Mouse (Mus musculus) layer of hippocampus, postnatal 25 days (tissue): ENCODE measurements around the gene Mrps27. TPM values are rescaled to one million over a fixed set of nuclear protein-coding genes. Genes with fewer than 3 reads are reported as not detected.
"Not testable (repeated sequence)": the region's sequence is repeated elsewhere in the genome, so short reads cannot be mapped to it uniquely, and the experiment has no call there.

Experiments used
- DNase-seq, 2 experiments: peaks; one replicate each; pipeline ENCODE4 v3.0.0; 2022; ENCODE audit warnings: mixed read lengths in 2 of 2, low spot score in 1 of 2; ENCODE audit errors: extremely low spot score in 1 of 2
- total RNA-seq, 2 experiments: library from RNA; stranded (reverse); gene quantifications; 2 replicates each; pipeline ENCODE4 v1.2.3; 2021

Mrps27 gene
- total RNA-seq = 10 to 100 TPM; 26.5 to 28.4 TPM

DNA sequence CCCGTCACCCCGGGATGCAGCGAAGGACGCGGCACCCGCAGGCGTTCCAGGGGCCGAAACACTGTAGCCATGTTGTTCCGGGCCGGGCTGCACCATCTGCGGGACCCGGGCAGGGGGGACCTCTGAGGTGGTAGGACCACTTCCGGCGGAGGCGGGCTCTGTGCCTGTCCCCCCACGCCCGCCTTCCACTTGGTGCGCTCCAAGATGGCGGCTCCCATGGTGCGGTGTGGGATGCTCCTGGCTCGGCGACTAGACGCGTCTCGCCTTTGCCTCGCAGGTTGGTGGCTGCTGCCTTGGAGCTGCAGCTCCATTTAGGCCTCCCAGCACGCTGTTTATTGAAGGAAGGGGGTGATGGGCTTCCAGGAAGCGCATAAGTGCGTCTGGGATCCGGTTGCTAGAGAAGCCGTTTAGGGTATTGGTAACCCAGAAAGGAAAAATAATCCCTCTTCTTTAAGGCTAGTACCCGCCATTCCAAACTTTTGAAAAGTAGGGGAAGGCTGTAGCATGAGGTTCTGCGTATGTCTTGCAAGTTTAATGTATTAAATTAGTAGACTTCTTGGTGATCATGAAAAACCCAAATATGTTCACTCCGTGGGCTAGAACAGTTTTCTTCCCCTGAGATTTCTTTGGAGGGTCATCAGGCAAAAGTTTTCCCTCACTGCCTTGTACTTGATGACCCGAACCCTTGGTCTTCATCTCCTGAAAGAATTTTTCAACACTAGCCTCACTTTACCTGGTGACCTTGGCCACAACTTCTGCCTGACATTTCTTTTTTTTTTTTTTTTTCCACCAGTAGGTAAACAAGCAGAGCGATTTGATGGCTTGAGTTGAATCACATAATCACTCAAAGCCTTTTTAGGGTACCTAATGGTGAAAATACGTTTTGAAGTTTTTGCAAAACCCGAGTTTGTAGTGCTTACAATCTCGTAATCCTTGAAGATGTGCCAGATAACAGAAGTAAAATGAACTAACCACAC lies at the start of gene Mrps27, which contains the start of gene Ptcd2:
Gene Mrps27 (plus strand): TSS at position 188 of the 977 bp plus-strand sequence.
Gene Ptcd2 (minus strand): TSS at position 107 of the 977 bp plus-strand sequence.
- peak; percentile 97 to 98 for DNase-seq

DNA sequence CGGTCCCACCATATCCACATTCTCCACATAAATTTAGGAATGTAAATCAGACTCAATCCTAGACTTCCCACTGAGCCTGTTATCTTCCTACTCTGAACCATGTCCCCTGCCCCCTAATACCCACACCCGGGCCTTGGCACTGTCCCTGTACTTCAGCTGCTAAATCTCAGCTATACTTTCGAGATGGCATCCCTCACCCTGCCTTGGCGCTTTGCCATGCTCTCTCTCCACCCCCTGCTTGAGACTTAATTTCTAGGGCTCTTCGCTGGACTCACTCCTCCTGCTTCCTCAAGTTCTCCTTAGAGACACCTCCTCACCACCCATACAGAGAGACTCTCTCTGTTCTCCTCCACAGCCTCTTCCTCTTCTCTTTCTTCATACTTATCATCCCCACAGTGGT lies 44.7 kb upstream of the Mrps27 start:
- DNase-seq = no peak

DNA sequence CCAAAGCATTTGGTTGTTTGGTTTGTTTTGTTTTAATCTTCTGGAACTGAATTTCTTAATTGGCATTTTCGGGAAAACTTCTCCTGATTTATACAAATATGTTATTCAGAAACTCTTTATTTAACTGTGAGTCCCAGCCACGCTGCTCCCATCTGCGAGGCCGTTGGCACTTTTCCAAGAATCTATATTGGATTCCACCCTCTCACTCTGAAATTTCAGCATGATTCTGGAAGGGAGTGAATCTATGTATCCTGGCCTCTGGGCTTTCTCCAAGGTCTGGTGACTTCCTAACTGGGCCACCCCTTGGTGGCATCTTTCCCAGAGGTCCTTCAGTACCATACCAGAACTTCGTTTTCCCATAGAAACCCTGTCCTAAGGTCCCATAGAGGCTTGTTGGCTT lies 40.7 kb upstream of the Mrps27 start:
- DNase-seq = peak in 1 of 2 experiments; percentile 28

DNA sequence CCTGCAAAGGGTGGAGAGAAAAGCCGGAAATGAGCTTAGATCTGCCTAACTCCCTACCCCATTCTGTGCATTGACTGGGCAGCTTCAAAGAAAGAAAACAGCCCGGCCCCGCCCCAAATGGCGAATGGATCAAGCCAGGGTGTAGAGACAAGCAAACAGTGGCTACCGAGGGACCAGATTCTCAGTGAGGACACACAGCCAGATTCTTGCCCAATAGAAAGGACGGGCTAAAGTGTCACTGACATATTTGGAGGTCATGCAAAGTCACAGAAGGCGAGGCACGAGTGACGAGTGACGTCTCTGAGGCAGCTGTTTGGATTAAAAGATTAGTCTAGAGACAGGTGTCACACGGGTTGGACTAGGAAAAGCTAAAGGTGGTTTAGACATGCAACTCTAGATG lies 40.2 kb upstream of the Mrps27 start:
- no peak for DNase-seq

DNA sequence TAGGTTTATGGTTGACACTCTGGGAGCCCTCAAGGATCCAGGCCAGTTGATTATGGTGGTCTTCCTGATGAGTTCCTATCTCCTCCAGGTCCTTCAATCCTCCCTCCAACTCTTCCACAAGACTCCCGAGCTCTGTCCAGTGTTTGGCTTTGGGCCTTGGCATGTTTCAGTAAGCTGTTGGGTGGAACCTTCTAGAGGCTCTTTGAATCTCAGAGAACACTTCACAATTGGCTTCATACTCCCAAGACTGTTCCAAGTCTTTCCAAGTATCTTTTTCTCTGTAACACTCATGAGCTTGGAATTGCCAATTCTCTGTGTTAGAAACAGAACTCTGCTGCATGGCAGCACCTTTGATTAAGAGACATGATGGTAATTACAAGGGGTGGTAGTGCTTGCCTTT lies 39.4 kb upstream of the Mrps27 start:
- no peak for DNase-seq

DNA sequence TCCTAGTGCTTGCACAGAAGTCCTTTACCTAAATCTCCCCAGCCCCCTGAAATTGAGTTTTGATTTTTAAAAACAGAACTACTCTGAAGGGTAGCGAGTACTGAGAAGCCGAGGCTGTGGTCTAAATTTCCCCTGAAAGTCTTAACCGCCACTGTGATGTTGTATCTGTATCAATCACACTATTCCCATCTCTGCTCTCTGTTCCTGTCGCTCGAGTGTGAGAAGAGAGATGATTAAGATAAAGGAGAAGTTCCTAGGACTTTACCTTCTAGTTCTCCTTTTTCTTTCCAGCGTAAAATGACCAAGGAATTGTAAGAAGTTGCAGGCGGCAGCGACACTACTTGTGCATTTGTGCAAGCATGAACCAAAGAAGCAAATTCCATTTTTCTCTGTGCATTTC lies 38.4 kb upstream of the Mrps27 start:
- no peak for DNase-seq

DNA sequence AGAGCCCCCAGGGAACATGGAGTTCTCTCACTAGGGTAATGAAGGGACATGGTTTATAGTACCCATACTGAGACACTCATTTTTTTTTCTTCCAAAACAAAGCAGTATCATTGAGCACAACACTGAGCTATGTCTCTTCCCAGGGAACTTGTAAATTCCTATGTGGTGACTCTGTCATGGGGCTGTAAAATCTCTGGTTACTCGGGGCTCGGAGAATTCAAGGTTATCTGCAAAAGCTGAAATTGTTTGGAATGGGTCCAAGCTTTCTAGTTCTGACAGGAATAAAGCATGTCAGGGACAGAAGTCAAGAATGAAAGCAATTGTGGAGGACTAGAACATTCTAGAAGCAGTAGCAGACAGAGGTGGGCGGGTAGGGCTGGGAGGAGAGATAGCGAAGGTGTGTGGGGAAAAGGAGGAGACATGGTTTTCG lies 36.6 kb upstream of the Mrps27 start:
- no peak for DNase-seq

DNA sequence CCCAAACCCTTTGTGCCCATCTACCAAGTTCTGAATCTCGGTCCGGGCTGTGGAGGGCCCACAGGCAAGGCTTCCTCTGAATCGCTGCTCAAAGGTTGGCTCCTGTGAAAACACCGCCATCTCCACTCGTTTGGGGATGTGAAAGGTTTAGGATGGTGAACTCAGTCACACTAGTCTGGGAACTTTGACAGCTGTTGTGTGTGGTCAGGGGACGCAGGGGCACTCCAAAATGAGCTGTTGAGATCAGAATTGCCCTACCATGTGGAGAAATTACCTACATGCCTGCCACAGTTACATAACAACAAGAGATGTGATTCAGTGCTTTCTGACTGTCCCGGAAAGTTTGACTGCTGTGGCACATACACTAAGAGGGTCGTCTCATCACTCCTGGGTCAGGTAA lies 36.2 kb upstream of the Mrps27 start:
- no peak for DNase-seq

DNA sequence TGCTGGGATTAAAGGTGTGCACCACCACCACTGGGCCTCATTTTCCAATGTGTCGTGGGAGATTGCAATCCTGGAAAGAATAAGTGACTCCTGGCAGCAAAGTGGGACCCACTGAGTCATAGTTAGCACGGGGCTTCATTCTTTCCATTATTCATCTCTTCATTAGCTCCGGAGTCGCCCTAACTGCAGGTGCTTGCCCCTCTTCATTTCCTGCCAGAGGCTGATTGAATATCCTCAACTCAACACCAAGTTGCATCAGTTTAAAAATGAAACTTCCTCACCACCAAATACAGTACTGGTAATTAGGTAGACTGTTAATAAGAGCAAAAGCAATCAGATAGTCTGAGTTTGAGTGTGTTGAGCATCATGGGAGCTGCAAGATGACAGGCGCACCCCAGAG lies 30.5 kb upstream of the Mrps27 start:
- no peak for DNase-seq

DNA sequence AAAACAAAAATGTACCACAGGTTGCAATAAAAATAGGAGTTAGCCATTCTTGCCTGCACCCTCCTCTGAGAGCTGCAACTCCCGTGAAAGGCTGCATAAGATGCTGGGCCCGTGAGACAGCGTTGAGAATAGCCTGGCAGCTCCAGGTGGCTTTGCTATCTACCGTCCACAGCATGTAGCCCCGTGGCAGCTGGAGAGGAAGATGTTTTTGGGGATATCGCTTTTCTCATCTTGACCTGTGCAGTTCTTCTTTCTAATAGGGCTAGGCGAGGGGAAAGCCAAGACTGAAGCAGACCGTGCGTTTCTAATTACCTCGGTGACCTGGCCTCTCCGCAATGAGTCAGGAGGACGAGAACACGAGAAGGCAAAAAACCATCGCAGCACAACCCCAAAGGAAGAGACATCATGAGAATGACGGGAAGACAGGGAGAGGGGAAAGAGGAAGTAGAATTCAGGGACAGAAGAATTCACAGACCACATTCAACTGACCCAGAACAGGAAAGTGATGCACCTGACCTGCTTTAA lies 29.9 kb upstream of the Mrps27 start:
- DNase-seq = no peak

DNA sequence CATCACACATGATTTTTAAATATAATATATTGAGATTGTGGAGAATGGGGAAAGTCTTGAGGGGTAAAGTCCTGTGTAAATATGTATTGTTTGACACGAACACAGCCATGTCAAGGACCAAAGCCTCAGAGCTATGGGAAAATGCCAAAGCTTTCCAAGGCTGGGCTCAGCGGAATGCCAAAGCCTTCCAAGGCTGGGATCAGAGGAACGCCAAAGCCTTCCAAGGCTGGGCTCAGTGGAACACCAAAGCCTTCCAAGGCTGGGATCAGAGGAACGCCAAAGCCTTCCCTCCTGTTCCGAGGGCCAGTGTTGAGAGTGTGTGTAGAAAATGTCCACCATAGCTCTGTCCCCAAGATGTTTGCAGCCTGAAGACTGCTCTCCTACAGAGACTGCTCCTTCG lies 28.2 kb upstream of the Mrps27 start:
- no peak for DNase-seq

DNA sequence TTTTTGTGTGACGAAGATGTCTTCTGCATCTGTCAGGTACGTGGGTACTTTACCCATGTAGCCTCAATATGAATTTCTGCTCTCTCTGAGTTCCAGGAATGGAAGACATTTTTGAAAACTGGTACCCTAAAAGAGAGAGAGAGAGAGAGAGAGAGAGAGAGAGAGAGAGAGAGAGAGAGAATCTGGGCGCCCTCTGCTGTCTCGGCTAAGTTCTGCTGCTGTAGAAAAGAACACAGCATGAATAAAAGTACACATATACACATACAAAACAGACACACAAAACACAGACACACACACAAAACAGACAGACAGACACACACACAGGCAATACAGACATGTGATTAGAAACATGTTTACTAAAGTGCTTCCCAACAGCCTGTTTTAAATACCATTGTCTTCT lies 27.5 kb upstream of the Mrps27 start:
- peak; percentile 33 to 75 for DNase-seq

DNA sequence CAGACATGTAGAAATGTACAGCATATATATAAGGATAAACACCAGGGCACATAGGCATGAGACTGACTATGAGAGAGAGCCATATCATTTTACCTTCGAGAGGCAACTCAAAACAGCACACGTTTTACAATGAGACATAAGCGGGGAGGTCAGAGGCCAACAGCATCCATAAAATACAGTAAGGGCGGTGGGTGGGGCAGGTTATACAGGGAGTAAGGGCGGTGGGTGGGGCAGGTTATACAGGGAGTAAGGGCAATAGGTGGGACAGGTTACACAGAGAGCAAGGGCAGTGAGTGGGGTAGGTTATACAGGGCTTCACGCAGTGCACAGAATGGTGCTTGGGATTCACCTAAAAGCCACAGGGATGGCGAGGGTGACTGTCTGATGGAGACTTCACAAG lies 24.1 kb upstream of the Mrps27 start:
- no peak for DNase-seq

DNA sequence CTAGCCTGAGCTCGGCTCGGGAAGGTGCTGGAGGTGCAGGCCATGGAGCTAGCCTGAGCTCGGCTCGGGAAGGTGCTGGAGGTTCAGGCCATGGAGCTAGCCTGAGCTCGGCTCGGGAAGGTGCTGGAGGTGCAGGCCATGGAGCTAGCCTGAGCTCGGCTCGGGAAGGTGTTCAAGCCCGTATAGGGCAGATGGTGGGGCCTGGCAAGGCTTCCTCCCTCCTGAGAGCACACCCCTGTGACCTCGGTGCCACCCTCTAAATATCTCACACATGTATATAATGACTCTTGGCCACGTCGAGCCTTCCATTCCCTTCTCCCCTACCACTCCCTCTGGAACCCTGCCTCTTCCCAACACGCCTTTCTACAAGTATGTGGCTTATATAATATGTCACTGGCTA lies 21.7 kb upstream of the Mrps27 start:
- not testable (repeated sequence) for DNase-seq

DNA sequence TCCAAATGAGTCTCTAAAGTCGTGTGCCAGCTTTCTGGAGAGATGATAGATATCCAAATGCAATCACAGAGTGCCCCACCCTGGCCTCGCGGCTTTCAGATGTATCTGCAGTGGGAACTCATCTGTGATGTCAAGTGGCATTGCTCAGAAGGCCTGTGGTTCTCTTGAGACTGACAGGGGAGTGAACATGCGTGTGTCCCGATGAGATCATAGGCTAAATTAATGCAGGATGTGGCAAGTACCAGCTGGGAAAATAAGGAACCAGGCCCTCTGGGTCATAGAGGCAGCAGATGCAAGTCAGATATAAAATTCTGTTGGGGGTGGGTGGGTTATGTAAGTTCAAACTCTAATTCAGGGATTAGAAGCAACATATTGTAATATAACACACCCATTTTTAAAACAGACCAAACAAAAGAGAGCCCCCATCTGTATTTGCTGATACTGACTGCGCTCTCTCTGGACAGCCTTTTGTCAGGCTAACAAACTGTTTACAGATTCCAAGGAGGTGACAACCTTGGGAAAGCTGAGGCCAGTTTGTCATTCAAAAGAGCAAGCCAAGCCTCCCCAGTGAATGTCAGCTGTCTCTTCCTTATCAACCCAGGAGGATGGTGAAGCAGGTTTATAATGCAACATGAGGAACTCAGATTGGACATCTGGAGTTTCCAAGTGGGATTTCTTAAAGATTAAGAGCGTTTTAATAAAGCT lies 20.8 kb upstream of the Mrps27 start:
- no peak for DNase-seq

DNA sequence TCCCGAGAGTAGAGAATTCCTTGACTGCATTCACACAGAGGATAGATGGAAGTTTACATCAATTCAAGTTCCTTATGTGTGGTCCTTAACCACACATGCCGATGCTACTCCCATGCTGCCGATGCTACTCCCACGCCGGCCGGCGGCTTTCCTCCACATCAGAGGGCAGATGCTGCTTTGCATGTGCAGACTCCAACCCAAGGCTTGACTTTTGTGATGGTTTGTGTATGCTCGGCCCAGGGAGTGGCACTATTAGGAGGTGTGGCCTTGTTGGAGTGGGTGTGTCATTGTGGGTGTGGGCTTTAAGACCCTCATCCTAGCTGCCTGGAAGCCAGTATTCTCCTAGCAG lies 20.3 kb upstream of the Mrps27 start:
- not testable (repeated sequence) for DNase-seq

DNA sequence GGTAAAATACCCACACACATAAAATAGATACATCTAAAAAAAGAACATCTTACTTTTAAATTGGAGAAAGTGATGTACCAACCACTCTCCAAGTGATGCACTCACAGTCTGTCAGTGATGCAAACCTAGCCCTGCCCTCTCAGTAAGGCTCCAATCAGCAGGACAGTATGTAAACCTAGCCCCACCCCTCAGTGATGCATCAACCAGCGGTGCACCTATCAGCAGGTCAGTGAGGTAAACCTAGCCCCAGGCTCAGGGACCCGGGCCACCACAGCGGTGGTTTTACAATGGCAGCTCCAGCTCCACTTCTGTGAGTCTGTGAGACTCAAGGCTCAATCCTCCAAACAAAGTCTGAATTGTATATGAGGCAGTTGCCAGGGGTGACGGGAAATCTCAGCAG lies 13.3 kb upstream of the Mrps27 start:
- DNase-seq = no peak

DNA sequence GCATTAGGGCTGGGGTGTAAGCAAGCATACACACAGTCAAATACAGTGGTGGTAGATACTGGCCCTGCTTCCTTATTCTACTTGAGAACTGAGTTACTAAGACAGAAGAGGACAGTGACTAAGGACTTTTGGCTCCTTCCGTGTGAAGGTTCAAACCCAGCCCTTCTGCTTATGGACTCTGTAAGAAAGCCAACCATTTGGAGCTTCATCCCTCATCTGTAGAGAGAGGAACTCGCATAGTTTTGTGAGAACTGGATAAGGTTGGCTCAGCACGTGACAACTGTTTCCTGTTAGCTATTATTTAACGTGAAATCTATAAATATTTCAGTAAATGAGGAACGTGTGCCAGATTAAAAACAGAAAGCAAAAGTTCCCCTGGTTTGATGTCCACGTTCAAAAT lies 7.1 kb upstream of the Mrps27 start:
- DNase-seq = no peak

DNA sequence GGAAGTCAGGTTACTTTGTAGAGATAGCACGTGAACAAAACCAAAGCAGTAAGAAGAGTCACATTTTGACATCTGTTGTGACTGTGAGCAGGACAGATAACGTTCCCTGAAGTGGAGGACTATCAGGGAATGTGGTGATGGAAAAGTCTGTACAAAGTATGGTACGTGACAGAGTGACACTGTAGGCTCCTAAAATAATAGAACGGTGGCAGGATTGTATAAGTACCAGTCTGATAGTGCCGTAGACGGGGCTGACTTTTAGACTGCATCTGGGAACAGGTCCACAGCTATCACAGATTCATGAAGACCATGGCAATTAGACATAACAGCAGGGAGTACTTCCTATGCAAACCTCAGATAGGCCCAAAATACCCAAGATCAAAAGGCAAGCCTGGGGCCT lies 3.1 kb upstream of the Mrps27 start:
- no peak for DNase-seq

DNA sequence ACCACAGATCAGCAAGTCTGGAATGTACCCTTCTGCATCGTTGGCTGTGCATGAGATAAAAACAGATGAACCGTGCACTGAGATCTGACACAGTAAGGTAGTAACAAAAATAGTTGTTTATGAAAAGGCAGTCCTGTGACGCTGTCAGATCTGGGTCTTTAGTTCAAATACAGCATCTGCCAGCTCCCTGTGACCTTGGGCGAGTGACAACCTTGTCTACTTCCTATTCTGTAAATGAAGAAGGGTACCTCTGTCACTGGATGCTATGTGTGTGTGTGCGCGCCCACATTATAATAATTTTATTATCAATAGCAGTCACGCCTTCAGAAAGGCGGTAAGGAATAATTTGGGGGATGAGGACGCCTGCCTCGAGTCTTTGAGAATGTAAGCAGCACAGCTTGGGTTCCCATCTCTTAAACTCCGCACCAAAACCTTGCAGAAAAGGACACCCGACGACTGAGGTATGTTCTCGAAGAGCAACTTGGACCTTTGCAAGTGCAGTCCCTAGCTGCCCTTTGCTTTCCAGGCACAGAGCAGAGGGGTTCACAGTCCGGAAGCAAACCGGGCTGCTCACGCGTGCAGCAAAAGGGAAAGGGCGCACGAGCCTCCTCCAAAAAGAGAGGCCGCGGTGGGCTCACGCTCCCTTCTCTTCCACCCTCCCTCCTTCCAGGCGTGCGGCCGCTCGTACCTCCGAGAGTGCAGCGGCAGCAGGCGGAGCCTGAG lies 549 bp upstream of the Mrps27 start:
- DNase-seq = no peak

DNA sequence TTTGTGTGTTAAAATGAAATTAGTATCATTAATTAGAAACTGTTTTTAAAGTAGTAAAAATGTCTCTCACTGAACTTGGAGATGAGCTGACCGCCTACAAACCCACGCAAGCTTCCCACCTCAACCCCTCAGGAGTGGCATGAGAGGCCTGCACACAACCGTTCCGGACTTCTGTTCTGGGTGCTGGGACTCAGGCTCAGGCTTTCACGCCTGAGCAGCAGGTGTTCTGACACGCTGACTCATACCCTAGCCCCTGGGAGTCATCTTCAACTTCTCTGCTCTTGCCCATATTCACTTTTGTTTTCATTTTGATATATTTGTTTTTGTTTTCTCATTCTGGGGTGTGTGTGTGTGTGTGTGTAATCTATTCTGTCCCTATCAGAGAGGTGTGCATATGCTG lies 5.4 kb downstream of the Mrps27 start:
- no peak for DNase-seq
